Mouse (Mus musculus): ENCODE measurements at regions not wholly inside any gene's neighbourhood (a gene's known extent, or its start where the extent isn't known, plus 50 kb on each side); places are given as distances from the start of the nearest gene placed in this dataset.

- TF ChIP-seq CTCF (IDR thresholded peaks at IDR 0.05; ENCODE audit: insufficient read depth, low read depth, low read length) (no peak), POLR2A (IDR thresholded peaks at IDR 0.05; ENCODE audit: insufficient read depth, low read depth, low read length) (no peak)
Measured at GRCm38 (mm10) chr8:78024964-78025363, 188.1 kb upstream of the Ttc29 start.

Measured in olfactory bulb, adult 2 months (tissue).